Mouse (Mus musculus) bone marrow macrophage, adult 2 months (primary cell): ENCODE measurements around the gene Irak1. TPM values are rescaled to one million over a fixed set of nuclear protein-coding genes. Genes with fewer than 3 reads are reported as not detected.

Source experiments
- H3K27ac ChIP-seq: 2 replicates; pipeline ENCODE4 v1.5.1; 2012; ENCODE audit warnings: low read depth, low read length; ENCODE audit not compliant: insufficient read depth
- H3K4me1 ChIP-seq: 2 replicates; pipeline ENCODE4 v1.6.1; 2012; ENCODE audit warnings: low read length; ENCODE audit not compliant: control insufficient read depth, insufficient read depth
- H3K4me3 ChIP-seq: 2 replicates; pipeline ENCODE4 v1.5.1; 2012; ENCODE audit warnings: mild to moderate bottlenecking, low read length, moderate library complexity; ENCODE audit not compliant: insufficient read depth
- CTCF ChIP-seq: IDR thresholded peaks from 2 replicates; pipeline ENCODE4 v1.5.1; 2012; ENCODE audit warnings: low read depth, mild to moderate bottlenecking, low read length, moderate library complexity
- POLR2A ChIP-seq: IDR thresholded peaks from 2 replicates; pipeline ENCODE4 v1.6.1; 2012; ENCODE audit warnings: mild to moderate bottlenecking, low read depth, low read length, borderline replicate concordance
- polyA plus RNA-seq: library from polyadenylated mRNA; stranded (reverse); fragments of >200 nt; gene quantifications from 2 replicates; pipeline ENCODE4 v1.2.4, GENCODE M21; 2012; ENCODE audit not compliant: missing spikeins, insufficient read depth, insufficient read length

The Irak1 gene
- polyA plus RNA-seq, 1 experiment, result 69.6 TPM

GRCm38 (mm10) chrX:73966248-73967176, 57.2 kb downstream of the Irak1 start, which contains the start of gene Hcfc1:
TSS of gene Hcfc1 (minus strand) at chrX:73966357.
- H3K4me1 ChIP-seq, result peaks cover 18% of the 10 kb centered on the region
- TF ChIP-seq CTCF (no peak), POLR2A (no peak)
- peak within 1 kb of the TSS; percentile 99 for H3K27ac ChIP-seq
- H3K4me3 ChIP-seq, result peak within 1 kb of the TSS; percentile 94

GRCm38 (mm10) chrX:73965307-73965706, 58.4 kb downstream of the Irak1 start:
- H3K4me1 ChIP-seq, result peaks cover 27% of the 10 kb centered on the region
- H3K4me3 ChIP-seq, result peak overlapping the region; percentile 94
- TF ChIP-seq CTCF (no peak), POLR2A (no peak)
- H3K27ac ChIP-seq, result peak overlapping the region; percentile 99

- Histone ChIP-seq H3K27ac (peak overlapping the region; percentile 99), H3K4me1 (peaks cover 29% of the 10 kb centered on the region), H3K4me3 (peak overlapping the region; percentile 94)
- TF ChIP-seq POLR2A (no peak), CTCF (no peak)
These were observed 59.4 kb downstream of the Irak1 start for GRCm38 (mm10) chrX:73964363-73964762.

Other genes with a start within 250 kb of the Irak1 start
- 1.2 and 1.5 TPM in 2 replicates for gene Srpk3, start 249.5 kb downstream of the Irak1 start, polyA plus RNA-seq
- 123 and 136 TPM in 2 replicates for gene Idh3g, start 237.0 kb downstream of the Irak1 start, polyA plus RNA-seq
- gene Ssr4, start 236.9 kb downstream of the Irak1 start, polyA plus RNA-seq, result 213 and 220 TPM in 2 replicates
- gene Pdzd4, start 198.9 kb downstream of the Irak1 start, polyA plus RNA-seq, result not detected in 2 replicates
- gene Avpr2, start 131.8 kb downstream of the Irak1 start, polyA plus RNA-seq, result not detected in 2 replicates
- 32.0 and 36.6 TPM in 2 replicates for gene L1cam, start 127.8 kb downstream of the Irak1 start, polyA plus RNA-seq
- 102 and 106 TPM in 2 replicates for gene Arhgap4, start 102.0 kb downstream of the Irak1 start, polyA plus RNA-seq
- gene Naa10, start 102.0 kb downstream of the Irak1 start, polyA plus RNA-seq, result 29.6 and 34.5 TPM in 2 replicates
- 162 and 175 TPM in 2 replicates for gene Renbp, start 93.1 kb downstream of the Irak1 start, polyA plus RNA-seq
- gene Hcfc1, start 57.6 kb downstream of the Irak1 start, polyA plus RNA-seq, result 37.1 and 39.9 TPM in 2 replicates
- not detected in 2 replicates for gene Opn1mw, start 103.5 kb upstream of the Irak1 start, polyA plus RNA-seq
- 26.2 and 27.3 TPM in 2 replicates for gene Mecp2, start 111.4 kb upstream of the Irak1 start, polyA plus RNA-seq
- gene Tex28, start 143.9 kb upstream of the Irak1 start, polyA plus RNA-seq, result not detected in 2 replicates
- gene Tktl1, start 153.3 kb upstream of the Irak1 start, polyA plus RNA-seq, result not detected in 2 replicates
- gene Flna, start 225.9 kb upstream of the Irak1 start, polyA plus RNA-seq, result 326 and 442 TPM in 2 replicates
- gene Emd, start 230.8 kb upstream of the Irak1 start, polyA plus RNA-seq, result 61.4 and 66.9 TPM in 2 replicates
- gene Rpl10, start 246.9 kb upstream of the Irak1 start, polyA plus RNA-seq, result 136 and 172 TPM in 2 replicates